Mouse (Mus musculus): Measurements from ENCODE around the gene Dnajc7. TPM values are rescaled to one million over a fixed set of nuclear protein-coding genes. Genes with fewer than 3 reads are reported as not detected.

The Dnajc7 gene
- total and polyA plus RNA-seq, 2 experiments from 2014 or later = 67.1 to 234 TPM

GRCm38 (mm10) chr11:100605451-100605850, 14.5 kb downstream of the Dnajc7 start:
- no peak overlapping the region for H3K4me2 ChIP-seq (ENCODE audit: low read depth, low read length, poor library complexity, severe bottlenecking)
- 73% methylated on average over 10 of the region's 10 CpGs for WGBS
- no peak overlapping the region for H3K9ac ChIP-seq (replicated peaks; ENCODE audit: low read length, poor library complexity, severe bottlenecking)
- DNase-seq (ENCODE audit: low spot score) (no peak), ATAC-seq (ENCODE audit: low FRiP score) (no peak)
- H3K4me3 ChIP-seq (ENCODE audit: low read depth, low read length) = no peak overlapping the region
- no peaks in the 10 kb centered on the region for H3K9me3 ChIP-seq (ENCODE audit: low read length)
- TF ChIP-seq CTCF (IDR thresholded peaks at IDR 0.05) = no peak
- no peaks in the 10 kb centered on the region for H3K4me1 ChIP-seq (ENCODE audit: insufficient read depth, low read length)
- no peak overlapping the region for H3K27ac ChIP-seq (ENCODE audit: low read depth, low read length)
- no peaks in the 10 kb centered on the region for H3K27me3 ChIP-seq (ENCODE audit: insufficient read depth, low read length)
- peaks cover 11% of the 10 kb centered on the region for H3K36me3 ChIP-seq (ENCODE audit: insufficient read depth, low read length)

- Histone ChIP-seq H3K36me3 (ENCODE audit: insufficient read depth, low read length) (peaks cover 20% of the 10 kb centered on the region), H3K9me3 (ENCODE audit: low read length) (no peaks in the 10 kb centered on the region), H3K4me1 (ENCODE audit: insufficient read depth, low read length) (no peaks in the 10 kb centered on the region), H3K27ac (ENCODE audit: low read depth, low read length) (peak overlapping the region; percentile 2; the same call in 1 of the 2 replicates), H3K4me3 (ENCODE audit: low read depth, low read length) (no peak overlapping the region), H3K4me2 (ENCODE audit: low read depth, low read length, poor library complexity, severe bottlenecking) (no peak overlapping the region), H3K27me3 (ENCODE audit: insufficient read depth, low read length) (no peaks in the 10 kb centered on the region), H3K9ac (replicated peaks; ENCODE audit: low read length, poor library complexity, severe bottlenecking) (0 out of 2 replicates have a peak overlapping the region, but pooled peaks have one; percentile 33)
- WGBS = 74% methylated on average over 4 of the region's 4 CpGs
- no peak for TF ChIP-seq CTCF (IDR thresholded peaks at IDR 0.05)
- ATAC-seq (ENCODE audit: low FRiP score) (no peak), DNase-seq (ENCODE audit: low spot score) (no peak)
Observed at GRCm38 (mm10) chr11:100604321-100605005, 15.5 kb downstream of the Dnajc7 start.

- Histone ChIP-seq H3K27ac (ENCODE audit: low read depth, low read length) (peak overlapping the region; percentile 51; the same call in 1 of the 2 replicates), H3K9me3 (ENCODE audit: low read length) (no peaks in the 10 kb centered on the region), H3K9ac (replicated peaks; ENCODE audit: low read length, poor library complexity, severe bottlenecking) (peak overlapping the region; percentile 33), H3K4me1 (ENCODE audit: insufficient read depth, low read length) (no peaks in the 10 kb centered on the region), H3K36me3 (ENCODE audit: insufficient read depth, low read length) (peaks cover 26% of the 10 kb centered on the region), H3K4me2 (ENCODE audit: low read depth, low read length, poor library complexity, severe bottlenecking) (no peak overlapping the region), H3K4me3 (ENCODE audit: low read depth, low read length) (no peak overlapping the region), H3K27me3 (ENCODE audit: insufficient read depth, low read length) (no peaks in the 10 kb centered on the region)
- 67% methylated on average over 8 of the region's 8 CpGs for WGBS
- DNase-seq (ENCODE audit: low spot score) (no peak), ATAC-seq (ENCODE audit: low FRiP score) (no peak)
- no peak for TF ChIP-seq CTCF (IDR thresholded peaks at IDR 0.05)
Observed at GRCm38 (mm10) chr11:100603813-100604212, 16.2 kb downstream of the Dnajc7 start.

- DNase-seq (ENCODE audit: low spot score) (no peak), ATAC-seq (ENCODE audit: low FRiP score) (no peak)
- 91% methylated on average over 9 of the region's 9 CpGs for WGBS
- Histone ChIP-seq H3K27ac (ENCODE audit: low read depth, low read length) (no peak overlapping the region), H3K36me3 (ENCODE audit: insufficient read depth, low read length) (peaks cover 31% of the 10 kb centered on the region), H3K4me3 (ENCODE audit: low read depth, low read length) (no peak overlapping the region), H3K9ac (replicated peaks; ENCODE audit: low read length, poor library complexity, severe bottlenecking) (no peak overlapping the region), H3K4me2 (ENCODE audit: low read depth, low read length, poor library complexity, severe bottlenecking) (no peak overlapping the region), H3K27me3 (ENCODE audit: insufficient read depth, low read length) (no peaks in the 10 kb centered on the region), H3K4me1 (ENCODE audit: insufficient read depth, low read length) (no peaks in the 10 kb centered on the region), H3K9me3 (ENCODE audit: low read length) (no peaks in the 10 kb centered on the region)
- TF ChIP-seq CTCF (IDR thresholded peaks at IDR 0.05) = no peak
Observed at GRCm38 (mm10) chr11:100603155-100603554, 16.8 kb downstream of the Dnajc7 start.

- ATAC-seq (ENCODE audit: low FRiP score) = no peak
- TF ChIP-seq CTCF (IDR thresholded peaks at IDR 0.05) = no peak
Observed at GRCm38 (mm10) chr11:100601372-100601771, 18.6 kb downstream of the Dnajc7 start.

GRCm38 (mm10) chr11:100598074-100598473, 21.9 kb downstream of the Dnajc7 start:
- WGBS = 92% methylated on average over 4 of the region's 4 CpGs
- Histone ChIP-seq H3K36me3 (ENCODE audit: insufficient read depth, low read length) (peaks cover 64% of the 10 kb centered on the region), H3K9me3 (ENCODE audit: low read length) (no peaks in the 10 kb centered on the region), H3K27me3 (ENCODE audit: insufficient read depth, low read length) (no peaks in the 10 kb centered on the region), H3K4me2 (ENCODE audit: low read depth, low read length, poor library complexity, severe bottlenecking) (no peak overlapping the region), H3K4me1 (ENCODE audit: insufficient read depth, low read length) (no peaks in the 10 kb centered on the region), H3K27ac (ENCODE audit: low read depth, low read length) (no peak overlapping the region), H3K9ac (replicated peaks; ENCODE audit: low read length, poor library complexity, severe bottlenecking) (no peak overlapping the region), H3K4me3 (ENCODE audit: low read depth, low read length) (no peak overlapping the region)
- ATAC-seq (ENCODE audit: low FRiP score) (no peak), DNase-seq (ENCODE audit: low spot score) (no peak)
- no peak for TF ChIP-seq CTCF (IDR thresholded peaks at IDR 0.05)

More at GRCm38 (mm10) chr11:100601372-100601771, 18.6 kb downstream of the Dnajc7 start:
- no peak overlapping the region for H3K9ac ChIP-seq (replicated peaks; ENCODE audit: low read length, poor library complexity, severe bottlenecking)
- H3K4me1 ChIP-seq (ENCODE audit: insufficient read depth, low read length) = no peaks in the 10 kb centered on the region
- no peak for DNase-seq (ENCODE audit: low spot score)
- H3K27ac ChIP-seq (ENCODE audit: low read depth, low read length) = no peak overlapping the region
- no peak overlapping the region for H3K4me2 ChIP-seq (ENCODE audit: low read depth, low read length, poor library complexity, severe bottlenecking)
- H3K9me3 ChIP-seq (ENCODE audit: low read length) = no peaks in the 10 kb centered on the region
- H3K4me3 ChIP-seq (ENCODE audit: low read depth, low read length) = no peak overlapping the region
- H3K36me3 ChIP-seq (ENCODE audit: insufficient read depth, low read length) = peaks cover 48% of the 10 kb centered on the region
- H3K27me3 ChIP-seq (ENCODE audit: insufficient read depth, low read length) = no peaks in the 10 kb centered on the region
- 98% methylated on average over 3 of the region's 3 CpGs for WGBS
